Mouse (Mus musculus): ENCODE data around the gene Rbbp6. TPM values are rescaled to one million over a fixed set of nuclear protein-coding genes. Genes with fewer than 3 reads are reported as not detected.

Rbbp6 gene
- total RNA-seq, 2 experiments from 2014 or later = 56.3 to 71.0 TPM

- intact Hi-C loops (cut with DNase I) = loop anchor here (5.0 to 10.0 kb wide), 3 partner anchors 37 to 95 kb away; partner anchors contain the start of gene Tnrc6a
These were observed 64.8 kb downstream of the Rbbp6 start for GRCm38 (mm10) chr7:123030295-123030694.

GRCm38 (mm10) chr7:123030709-123031181 is 65.3 kb downstream of the Rbbp6 start:
- intact Hi-C loops (cut with DNase I) = loop anchor here (5.0 to 10.0 kb wide), 3 partner anchors 37 to 94 kb away; partner anchors contain the start of gene Tnrc6a

More at GRCm38 (mm10) chr7:123030295-123030694, 64.8 kb downstream of the Rbbp6 start:
- no peak for DNase-seq (ENCODE audit: low spot score in 2 of 2)

GRCm38 (mm10) chr7:123031211-123031743 is 65.8 kb downstream of the Rbbp6 start:
- intact Hi-C loops (cut with DNase I) = loop anchor here (5.0 to 10.0 kb wide), 3 partner anchors 36 to 94 kb away; partner anchors contain the start of gene Tnrc6a
- peak; percentile 23 for DNase-seq (ENCODE audit: low spot score in 2 of 2)

More at GRCm38 (mm10) chr7:123030709-123031181, 65.3 kb downstream of the Rbbp6 start:
- DNase-seq (ENCODE audit: low spot score in 2 of 2) = peak; percentile 53 to 65

- intact Hi-C loops (cut with DNase I) = loop anchor here (10.0 kb wide), 1 partner anchor 89 kb away; the partner anchor contains the start of gene Tnrc6a
- peak; percentile 34 to 38 for DNase-seq (ENCODE audit: low spot score in 2 of 2)
These were observed 69.8 kb downstream of the Rbbp6 start for GRCm38 (mm10) chr7:123035314-123035713.

DNA sequence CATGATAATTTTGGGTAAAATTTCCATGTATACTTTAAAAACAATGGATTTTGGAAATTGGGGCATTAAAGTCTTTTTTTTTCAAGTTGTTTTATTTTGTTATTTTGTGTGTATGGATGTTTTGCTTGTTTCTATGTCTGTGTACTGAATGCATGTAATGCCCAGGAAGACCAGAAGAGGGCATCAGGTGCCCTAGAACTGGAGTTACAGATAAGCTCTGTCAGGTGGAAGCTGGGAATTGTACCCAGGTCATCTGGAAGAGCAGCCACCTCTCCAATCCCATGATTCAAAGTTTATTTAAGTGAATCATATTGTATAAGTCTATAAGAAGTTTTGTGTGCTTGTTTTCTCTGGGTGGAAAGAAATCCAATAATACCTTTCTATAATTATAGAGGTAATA is 73.8 kb downstream of the Rbbp6 start:
- intact Hi-C loops (cut with DNase I) = loop anchor here (10.0 kb wide), 1 partner anchor 85 kb away; the partner anchor contains the start of gene Tnrc6a
- no peak for DNase-seq (ENCODE audit: low spot score in 2 of 2)

- DNase-seq (ENCODE audit: low spot score in 2 of 2) = no peak
- intact Hi-C loops (cut with DNase I) = no loop called here
These were observed 79.7 kb downstream of the Rbbp6 start for GRCm38 (mm10) chr7:123045146-123045545.

- intact Hi-C loops (cut with DNase I) = no loop called here
- no peak for DNase-seq (ENCODE audit: low spot score in 2 of 2)
These were observed 81.1 kb downstream of the Rbbp6 start for GRCm38 (mm10) chr7:123046473-123047091.

Other genes starting within 250 kb of the Rbbp6 start
- gene Tnrc6a, start 158.2 kb downstream of the Rbbp6 start, total RNA-seq (2021) = 10 to 100 TPM; 43.5 to 59.0 TPM
- 1 to 10 TPM in 1 of 2 experiments, under 1 TPM in 1; 0.82 to 1.1 TPM for gene Slc5a11, start 249.1 kb downstream of the Rbbp6 start, total RNA-seq (2021)